Mouse (Mus musculus): ENCODE results near the gene Il17re.

The Il17re gene

DNA sequence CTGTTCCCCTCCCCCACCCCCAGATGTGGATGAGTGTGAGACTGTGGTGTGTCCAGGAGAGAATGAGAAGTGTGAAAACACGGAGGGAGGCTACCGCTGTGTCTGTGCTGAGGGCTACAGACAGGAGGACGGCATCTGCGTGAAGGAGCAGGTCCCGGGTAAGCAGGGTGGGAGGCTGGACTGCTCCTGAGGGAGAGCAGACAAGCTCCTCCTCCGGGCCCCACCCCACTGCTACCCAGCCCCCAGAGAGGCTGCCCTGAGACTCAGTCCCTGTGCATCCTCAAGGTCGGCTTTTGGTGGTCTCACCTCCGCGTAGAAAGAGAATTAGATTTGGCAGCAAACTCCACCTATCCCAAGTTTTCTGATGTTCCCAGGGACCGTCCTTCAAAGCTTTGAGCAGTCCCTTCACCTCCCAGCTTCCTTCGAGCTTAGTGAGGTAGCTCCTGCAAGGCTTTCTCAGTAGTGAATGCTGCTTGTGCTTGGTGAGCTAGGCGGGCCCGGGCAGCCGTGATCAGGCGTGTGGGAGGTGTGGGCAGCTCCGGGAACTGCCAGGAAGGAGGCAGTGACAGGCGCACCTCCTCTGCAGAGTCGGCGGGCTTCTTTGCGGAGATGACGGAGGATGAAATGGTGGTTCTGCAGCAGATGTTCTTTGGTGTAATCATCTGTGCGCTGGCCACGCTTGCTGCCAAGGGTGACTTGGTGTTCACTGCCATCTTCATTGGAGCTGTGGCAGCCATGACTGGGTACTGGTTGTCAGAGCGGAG, 34.0 kb downstream of the Il17re start:
- DNase-seq, result no peak

DNA sequence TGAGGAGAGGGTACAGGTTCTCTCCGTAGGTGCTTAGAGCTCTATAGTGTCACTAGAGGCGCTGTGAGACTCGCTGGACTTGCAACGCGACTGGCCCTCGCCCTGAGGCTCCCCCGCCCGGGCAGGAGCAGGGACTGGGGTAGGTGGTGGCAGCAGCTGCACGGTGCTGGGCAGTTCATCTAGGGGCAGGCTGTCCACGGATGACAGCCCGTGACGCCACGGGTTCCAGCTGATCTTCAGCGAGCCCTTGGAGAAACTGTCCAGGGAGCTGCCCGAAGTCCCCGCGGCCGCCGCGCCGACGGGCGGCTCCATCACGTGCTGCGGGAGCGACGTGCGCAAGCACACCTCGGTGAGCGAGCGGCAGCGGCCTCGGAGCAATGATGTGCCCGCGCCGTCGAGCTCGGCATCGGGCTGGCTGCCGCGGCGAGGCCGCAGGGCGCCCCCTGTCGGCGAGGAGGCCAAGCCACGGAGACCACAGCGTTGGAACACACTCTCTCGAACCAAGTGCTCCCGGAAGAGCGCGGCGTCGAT, 36.0 kb downstream of the Il17re start:
- peak; percentile 97 for DNase-seq

DNA sequence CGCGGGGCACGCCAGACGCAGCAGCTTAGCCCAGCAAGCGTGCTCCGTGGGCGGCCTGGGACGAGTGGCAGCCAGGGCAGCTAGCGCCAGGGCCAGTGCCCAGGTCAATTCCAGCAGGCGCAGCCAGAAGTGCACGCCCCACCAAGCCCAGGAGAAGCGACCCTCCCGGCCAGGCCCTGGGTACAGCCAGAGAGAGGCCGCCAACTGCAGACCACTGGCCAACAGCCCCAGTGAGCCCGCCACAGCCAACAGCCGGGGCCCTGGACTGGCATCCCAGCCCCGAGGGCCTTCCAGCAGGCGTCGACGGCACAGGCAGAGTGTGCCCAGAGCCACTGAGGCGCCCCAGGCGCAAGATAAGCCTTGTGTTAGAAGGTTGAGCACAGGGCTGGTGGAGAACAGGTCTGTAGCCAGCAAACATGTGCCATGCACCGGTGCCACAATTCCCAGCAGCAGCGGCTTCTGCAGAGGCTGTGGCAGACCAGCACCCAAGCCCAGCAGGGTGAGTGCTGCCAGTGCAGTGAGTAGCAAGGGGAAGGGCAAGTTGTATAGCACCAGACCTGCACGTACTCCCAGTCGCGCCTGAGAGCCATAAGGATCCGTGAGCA, 36.9 kb downstream of the Il17re start:
- DNase-seq, result no peak

DNA sequence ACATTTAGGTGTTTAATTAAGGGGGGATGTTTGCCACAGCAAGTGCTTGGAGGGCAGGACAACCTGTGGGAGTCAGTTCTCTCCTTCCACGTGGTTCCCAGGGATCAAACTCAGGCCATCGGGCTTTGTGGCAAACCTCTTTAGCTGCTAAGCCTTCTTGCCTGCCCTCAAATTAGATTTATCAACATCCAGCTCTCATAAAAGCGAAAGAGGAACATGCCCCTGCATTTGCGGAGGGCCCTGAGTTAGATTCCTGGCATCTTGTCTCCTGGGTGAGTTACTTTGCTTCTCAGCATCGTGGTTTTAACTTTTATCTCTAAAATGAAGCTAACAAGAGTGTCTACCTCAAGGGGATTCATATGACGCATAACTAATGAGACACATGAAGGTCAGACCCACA, 41.1 kb downstream of the Il17re start:
- no peak for DNase-seq

DNA sequence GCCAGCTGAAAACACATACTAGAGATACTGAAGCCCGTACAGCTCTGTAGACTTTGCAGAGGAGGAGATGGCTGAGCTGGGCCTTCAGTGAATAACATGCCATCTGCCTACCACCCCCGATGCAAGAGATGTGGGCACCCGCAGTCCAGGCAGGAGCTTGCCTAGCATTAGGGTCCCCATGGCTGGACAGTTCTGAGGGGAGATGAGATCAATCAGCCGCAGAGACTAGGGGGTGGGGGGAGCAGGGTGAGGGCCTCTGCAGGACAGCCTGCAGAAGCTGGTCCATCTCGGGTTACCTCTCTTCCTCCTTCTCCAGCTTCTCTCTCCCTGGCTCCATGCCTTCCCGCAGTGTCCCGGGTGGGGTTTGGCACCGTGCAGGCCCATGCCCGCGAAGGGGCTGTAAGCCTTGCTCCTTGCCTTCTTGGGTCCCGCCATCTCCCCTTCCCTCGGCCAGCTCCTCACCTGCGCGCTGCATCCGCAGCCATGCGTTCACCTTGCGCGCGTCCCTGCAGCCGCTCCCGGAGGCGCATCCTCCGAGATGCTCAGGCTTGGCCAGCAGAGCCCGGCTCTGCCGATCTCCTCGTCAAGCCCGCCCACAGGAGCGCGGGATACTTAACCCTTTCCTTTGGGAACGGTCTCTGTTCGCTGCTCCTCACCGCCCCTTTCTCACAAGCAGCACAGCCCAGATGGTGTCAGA, 43.3 kb downstream of the Il17re start, which contains the start of gene Prrt3:
Gene Prrt3, minus strand, starts transcription at position 544 of the 697 bp plus-strand sequence.
- no peak for DNase-seq

DNA sequence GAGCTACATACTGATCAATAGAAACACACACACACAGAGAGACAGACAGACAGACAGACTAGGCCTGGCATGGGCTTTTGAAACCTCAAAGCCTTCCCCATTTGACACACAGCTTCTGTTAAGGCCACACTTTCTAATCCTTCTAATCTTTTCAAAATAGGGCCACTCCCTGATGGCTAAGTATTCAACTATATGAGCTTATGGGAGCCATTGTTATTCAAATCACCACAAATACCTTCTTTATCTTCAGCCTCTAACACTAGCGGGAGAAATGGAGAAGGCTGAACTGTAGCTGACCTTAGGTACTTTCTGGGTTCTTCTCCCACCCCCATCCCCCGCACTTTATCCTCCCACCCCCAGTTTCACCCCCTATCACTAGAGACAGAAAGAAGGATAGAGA, 44.5 kb downstream of the Il17re start:
- DNase-seq, result no peak

DNA sequence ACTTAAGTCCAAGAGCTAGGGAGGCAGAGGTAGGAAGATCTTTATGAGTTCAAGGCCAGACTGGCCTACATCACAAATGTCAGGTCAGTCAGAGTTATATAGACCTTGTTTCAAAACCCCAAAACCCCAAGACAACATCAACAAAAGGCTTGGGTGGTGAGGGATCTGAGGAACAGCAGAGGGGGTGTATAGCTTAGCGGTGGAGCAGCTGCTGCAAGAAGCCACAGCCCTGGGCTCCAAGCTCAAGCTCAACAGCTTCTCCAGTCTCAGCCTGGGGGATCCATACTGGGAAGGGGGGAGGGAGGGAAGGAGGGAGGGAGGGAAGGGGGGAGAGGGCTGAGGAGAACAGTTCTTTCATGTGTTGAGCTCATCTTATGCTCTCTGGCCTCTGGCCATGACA, 47.4 kb downstream of the Il17re start:
- DNase-seq, result no peak

DNA sequence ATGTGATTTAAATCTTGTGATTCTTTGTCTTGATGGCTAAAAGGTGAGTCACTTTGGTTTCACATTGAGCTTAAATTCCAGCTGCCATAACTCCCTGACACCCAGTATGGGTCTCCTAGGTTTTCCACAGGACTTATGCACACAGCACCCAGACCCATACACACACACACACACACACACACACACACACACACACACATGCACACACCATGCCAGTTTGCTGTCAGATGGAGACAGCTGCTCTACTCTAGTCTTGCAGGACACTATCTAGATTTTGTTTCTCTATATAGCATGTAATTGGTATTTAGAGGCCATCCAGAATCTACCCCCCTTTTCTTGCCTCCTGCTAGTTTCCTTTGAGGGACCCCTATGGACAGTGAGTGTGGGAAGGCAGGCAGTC, 48.8 kb downstream of the Il17re start:
- no peak for DNase-seq

DNA sequence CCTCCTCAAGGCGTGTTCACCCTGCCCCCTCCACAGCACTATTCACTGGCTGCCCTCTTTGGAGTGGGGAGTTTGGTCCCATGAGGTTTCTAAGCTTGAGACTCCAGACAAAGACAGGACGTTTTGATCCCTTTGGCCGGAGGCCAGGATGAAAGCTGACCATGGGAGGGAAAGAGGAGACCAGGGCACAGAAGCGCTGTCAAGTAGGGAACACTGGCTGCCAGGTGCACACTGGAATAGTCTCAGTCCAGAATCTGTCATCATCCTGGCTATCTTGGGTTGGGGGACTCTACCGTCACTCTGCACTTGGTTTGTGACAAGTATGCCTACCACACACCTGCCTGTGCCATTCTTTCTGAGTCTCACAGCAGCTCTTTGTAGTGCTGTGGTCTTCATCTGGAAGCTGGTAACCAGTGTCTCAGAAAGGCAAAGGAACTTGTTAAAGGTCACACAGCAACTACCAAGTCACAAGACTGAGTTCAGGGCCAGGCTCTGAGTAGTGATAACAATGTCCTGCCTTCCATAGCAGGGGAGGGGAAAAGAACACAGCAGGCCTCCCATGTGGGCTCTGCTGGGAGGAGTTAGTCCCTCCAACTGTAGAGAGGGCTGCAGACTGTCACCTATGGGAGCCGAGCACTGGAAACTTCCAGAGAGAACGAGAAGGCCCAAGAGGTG, 50.1 kb downstream of the Il17re start:
- no peak for DNase-seq

DNA sequence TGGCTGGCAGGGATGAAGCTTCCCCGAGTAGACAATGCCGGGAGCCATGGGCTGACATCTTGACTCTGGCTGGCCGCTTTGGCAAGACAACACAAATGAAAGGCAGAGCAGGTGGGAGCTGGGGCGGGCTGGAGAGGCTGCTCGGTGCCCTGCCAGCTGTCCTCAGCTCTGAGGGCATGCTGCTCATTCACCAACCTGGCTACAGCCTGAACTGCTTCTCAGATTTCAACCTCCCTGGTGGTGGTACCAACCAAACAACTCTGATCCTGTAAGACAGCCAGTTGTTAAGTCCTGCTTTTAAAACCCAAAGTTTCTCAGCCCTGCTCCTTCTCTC, 50.6 kb downstream of the Il17re start:
- DNase-seq, result no peak

DNA sequence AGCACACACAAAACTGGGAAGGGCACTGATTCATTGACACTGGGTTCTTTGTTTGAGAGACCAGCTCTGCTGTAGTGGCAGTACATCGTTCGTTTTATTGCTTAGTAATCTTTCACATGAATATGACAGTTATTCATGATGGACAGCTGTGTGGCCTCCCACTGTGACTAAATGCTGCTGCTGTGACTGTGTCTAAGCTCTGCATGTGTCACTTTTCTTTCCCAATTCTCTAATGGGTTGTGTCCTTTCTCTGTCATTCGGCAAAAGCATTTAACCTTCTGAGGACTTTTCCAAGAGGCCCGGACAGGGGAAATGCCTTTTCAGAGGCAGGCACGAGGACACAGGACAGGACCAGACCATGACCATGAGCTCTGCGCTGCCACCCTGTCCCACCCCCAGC, 55.7 kb downstream of the Il17re start:
- no peak for DNase-seq

DNA sequence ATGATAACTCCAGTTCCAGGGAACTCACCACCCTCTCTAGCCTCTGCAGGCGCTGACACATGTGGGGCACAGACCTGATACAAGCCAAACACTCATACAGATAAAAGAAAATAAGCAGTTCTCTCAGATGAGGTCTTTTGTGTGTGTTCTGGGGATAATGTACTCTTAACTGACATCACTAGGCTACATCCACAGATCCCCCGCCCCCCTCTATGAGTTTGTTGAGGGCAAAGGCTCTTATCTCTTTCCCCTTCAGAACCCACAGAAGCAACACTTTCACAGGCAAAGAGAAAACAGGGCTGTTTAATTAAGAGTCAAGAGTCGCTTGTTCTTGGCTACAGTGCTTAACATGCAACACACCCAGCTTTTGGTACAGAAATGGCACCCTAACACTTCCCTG, 56.3 kb downstream of the Il17re start:
- no peak for DNase-seq

DNA sequence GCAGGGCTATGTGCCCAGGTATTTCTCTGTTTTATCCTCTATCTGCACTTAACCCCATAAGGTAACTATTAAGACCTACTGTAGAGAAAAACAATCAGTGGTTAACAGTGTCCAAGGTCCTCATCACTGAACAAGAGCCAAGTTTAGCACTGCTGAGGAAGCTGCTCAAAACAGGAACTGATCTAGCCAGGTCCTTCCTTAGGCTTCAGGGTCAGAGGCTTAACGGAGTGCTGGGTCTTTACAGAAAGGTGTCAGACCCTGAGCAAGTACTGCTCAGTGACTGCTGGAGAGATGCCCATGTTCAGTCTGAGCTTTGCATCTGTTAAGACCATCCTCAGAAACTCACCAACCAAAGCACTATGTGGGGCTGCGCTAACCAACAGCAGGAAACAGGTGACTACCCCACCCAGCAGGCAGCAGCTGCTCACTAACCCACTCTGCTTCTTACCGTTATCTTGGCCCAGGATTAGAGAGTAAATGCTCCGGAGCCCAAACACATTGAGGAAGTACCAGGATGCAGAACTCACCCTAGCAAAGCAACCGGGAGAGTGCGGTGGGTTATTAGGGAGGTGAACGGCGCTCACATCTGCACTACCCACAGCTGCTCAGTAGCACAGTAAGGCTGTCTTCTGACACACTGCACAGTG, 59.3 kb downstream of the Il17re start:
- DNase-seq, result no peak

Data from heart, adult 11 months (tissue).